Mouse (Mus musculus) adipose tissue, adult 10 weeks (tissue): ENCODE measurements around the gene Lkaaear1. TPM values are rescaled to one million over a fixed set of nuclear protein-coding genes. Genes with fewer than 3 reads are reported as not detected.

ENCODE experiments used
- polyA plus RNA-seq: library from polyadenylated mRNA; stranded (reverse); fragments of 350-450 nt; fragmentation: Illumina TruSeq; extraction: RNeasy Lipid Tissue Mini Kit (QIAGEN cat#74804); gene quantifications from one replicate; pipeline ENCODE4 v1.2.3, GENCODE M21; 2014; ENCODE audit warnings: low read depth, low replicate concordance

The Lkaaear1 gene
- 6.0 TPM for polyA plus RNA-seq

DNA sequence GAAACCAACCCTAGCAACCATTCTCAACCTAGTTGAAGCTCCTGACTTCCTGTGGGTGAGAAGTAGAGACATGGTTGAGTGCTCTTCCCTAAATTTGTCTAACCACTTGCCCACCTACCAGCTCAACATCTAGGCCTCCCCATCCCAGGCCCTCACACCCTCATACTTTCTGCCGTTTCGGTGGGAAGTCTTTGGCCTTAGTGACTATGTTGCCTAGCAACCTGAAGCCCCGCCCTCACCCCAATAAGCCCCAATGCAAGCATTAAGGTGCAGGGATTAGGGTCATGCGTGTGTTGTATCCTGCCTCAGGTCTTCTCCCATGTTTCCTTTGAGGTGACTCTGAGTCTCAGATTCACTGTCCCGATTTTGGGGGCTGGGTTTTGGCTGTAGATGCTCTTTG, at the start of gene Lkaaear1:
Lkaaear1 (minus strand) TSS at position 202 of the 400 bp plus-strand sequence.

DNA sequence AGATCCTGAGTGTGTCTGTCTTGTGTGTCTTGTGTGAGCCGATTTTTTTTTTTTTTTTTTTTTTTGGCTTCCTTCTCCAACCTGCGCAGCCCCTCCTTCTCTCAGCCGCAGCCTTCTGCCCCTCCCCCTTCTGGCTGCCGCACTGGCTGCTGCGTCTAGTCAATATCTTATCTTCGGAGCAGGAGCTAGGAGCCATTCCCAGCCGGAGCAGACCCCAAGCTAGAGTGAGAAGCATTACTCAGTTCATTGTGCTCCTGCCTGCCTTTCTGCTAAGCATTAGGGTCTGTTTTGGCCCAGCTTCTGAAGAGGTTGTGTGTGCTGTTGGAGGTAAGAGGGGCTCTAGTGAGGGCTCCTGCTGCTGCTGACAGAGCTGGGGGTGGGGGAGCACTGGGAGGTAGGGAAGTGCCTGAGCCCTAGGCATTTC, 16.7 kb upstream of the Lkaaear1 start, which contains the start of gene Oprl1:
Oprl1 (plus strand) TSS at position 114 of the 424 bp plus-strand sequence.

GRCm38 (mm10) chr2:181693339-181694280, 4.6 kb downstream of the Lkaaear1 start, which contains the start of gene Rgs19:
Rgs19 (minus strand) TSS chr2:181693977.

GRCm38 (mm10) chr2:181679951-181680715, 18.1 kb downstream of the Lkaaear1 start, which contains the start of gene Tcea2:
Tcea2 (plus strand) TSS chr2:181680310.

DNA sequence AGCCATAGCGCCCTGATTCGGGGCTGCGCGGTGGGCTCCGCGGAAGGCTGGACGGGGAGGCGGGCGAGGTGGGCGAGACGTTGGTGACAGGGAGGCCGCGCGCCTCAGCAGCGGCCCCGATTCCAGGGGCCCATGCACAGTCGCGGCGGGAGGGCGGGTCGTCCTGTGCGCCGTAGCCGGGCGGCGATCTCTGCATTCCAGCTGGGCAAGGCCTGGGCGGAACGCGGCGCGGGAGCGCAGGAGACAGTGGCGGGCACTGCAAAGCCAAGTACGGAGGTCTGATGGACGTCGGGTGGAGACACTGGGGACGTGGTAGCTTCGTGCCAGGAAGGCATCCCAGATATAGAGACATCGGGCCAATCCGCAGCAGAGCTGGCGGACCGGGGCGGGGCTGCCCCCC, 26.9 kb downstream of the Lkaaear1 start, which contains the start of gene Sox18:
Sox18 (minus strand) TSS at position 315 of the 400 bp plus-strand sequence.

DNA sequence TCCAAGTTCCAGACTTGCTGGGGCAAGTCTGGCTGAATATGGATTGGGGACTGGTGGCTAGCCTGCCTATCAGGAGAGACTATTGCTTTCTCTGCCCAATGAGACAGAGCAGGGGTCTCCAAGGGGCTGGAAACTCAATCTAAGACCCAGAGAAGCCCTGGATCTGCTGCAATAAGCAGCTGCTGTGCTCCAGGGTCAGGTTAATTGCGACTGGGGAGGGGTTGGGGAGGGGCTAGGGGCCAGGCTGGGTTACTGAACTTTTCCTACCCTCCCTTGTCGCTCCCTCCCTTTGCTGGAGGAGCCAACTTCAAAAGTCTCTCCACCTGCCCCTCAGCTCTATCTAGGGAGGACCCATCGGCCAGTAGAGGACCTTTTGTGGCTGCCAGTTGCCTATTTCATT, 41.5 kb downstream of the Lkaaear1 start, which contains the start of gene Gm29797:
Gm29797 (plus strand) TSS at position 301 of the 400 bp plus-strand sequence.

Other genes starting within 250 kb of the Lkaaear1 start
- gene Zbtb46, start 239.0 kb downstream of the Lkaaear1 start, polyA plus RNA-seq = 6.7 TPM
- gene Abhd16b, start 205.2 kb downstream of the Lkaaear1 start, polyA plus RNA-seq = 1.0 TPM
- 82.0 TPM for gene Tpd52l2, start 201.3 kb downstream of the Lkaaear1 start, polyA plus RNA-seq
- gene Dnajc5, start 178.0 kb downstream of the Lkaaear1 start, polyA plus RNA-seq = 60.9 TPM
- gene Uckl1, start 113.5 kb downstream of the Lkaaear1 start, polyA plus RNA-seq = 70.3 TPM
- gene Prpf6, start 106.6 kb downstream of the Lkaaear1 start, polyA plus RNA-seq = 51.2 TPM
- gene Zfp512b, start 105.6 kb downstream of the Lkaaear1 start, polyA plus RNA-seq = 46.6 TPM
- gene Samd10, start 99.2 kb downstream of the Lkaaear1 start, polyA plus RNA-seq = 36.7 TPM
- gene Gm29797, start 41.4 kb downstream of the Lkaaear1 start, polyA plus RNA-seq = not detected
- gene Sox18, start 26.8 kb downstream of the Lkaaear1 start, polyA plus RNA-seq = 17.8 TPM
- 20.2 TPM for gene Tcea2, start 18.1 kb downstream of the Lkaaear1 start, polyA plus RNA-seq
- gene Rgs19, start 4.5 kb downstream of the Lkaaear1 start, polyA plus RNA-seq = 22.9 TPM
- gene Oprl1, start 16.6 kb upstream of the Lkaaear1 start, polyA plus RNA-seq = 0.30 TPM
- gene Myt1, start 64.9 kb upstream of the Lkaaear1 start, polyA plus RNA-seq = not detected
- 30.4 TPM for gene Pcmtd2, start 139.4 kb upstream of the Lkaaear1 start, polyA plus RNA-seq
- 20.3 TPM for gene Polr3k, start 165.9 kb upstream of the Lkaaear1 start, polyA plus RNA-seq